Mouse (Mus musculus): ENCODE measurements around the gene Rhbdl1. TPM values are rescaled to one million over a fixed set of nuclear protein-coding genes. Genes with fewer than 3 reads are reported as not detected.

The Rhbdl1 gene
- total RNA-seq, 1 experiment: 1.1 TPM

DNA sequence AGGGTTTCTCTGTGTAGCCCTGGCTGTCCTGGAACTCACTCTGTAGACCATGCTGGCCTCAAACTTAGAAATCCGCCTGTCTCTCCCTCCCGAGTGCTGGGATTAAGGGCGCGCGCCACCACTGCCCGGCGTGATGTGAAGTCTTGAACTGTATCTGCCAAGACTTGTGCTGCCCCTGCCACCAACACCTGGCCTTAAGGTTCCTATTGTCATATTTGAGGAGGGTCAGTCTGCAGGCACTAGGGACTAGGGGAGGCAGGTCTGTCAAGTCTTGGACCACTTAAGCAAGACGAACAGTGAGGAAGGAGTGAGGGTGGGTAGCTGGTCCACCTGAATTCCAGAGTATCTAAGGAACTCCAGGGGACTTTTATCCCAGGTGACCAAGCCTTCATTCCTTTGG lies 32.4 kb upstream of the Rhbdl1 start:
- Histone ChIP-seq H3K36me3 (ENCODE audit: control insufficient read depth, insufficient read depth, low read length, poor library complexity, severe bottlenecking) (no peaks in the 10 kb centered on the region), H3K4me1 (ENCODE audit: control insufficient read depth in 2 of 2, insufficient read depth in 2 of 2, low read length in 2 of 2, poor library complexity in 1 of 2) (peaks cover 4 to 16% of the 10 kb centered on the region in 2 experiments; a peak in 2 of 4 replicates), H3K9me3 (ENCODE audit: control insufficient read depth, insufficient read depth, low read depth, low read length) (no peaks in the 10 kb centered on the region), H3K27ac (ENCODE audit: insufficient read depth, low read depth, low read length, poor library complexity, severe bottlenecking) (no peak overlapping the region), H3K9ac (ENCODE audit: insufficient read depth, low read depth, low read length, poor library complexity, severe bottlenecking) (no peak overlapping the region), H3K4me3 (ENCODE audit: insufficient read depth in 1 of 2, low read depth in 1 of 2, low read length in 2 of 2, poor library complexity in 1 of 2, severe bottlenecking in 1 of 2) (no peak overlapping the region)
- in situ Hi-C loops (cut with MboI; ENCODE audit: low sequenced_read_pairs in 2 of 2, unreplicated experiment in 2 of 2): no loop called here
- TF ChIP-seq ZC3H11A (IDR thresholded peaks at IDR 0.05; ENCODE audit: borderline replicate concordance, low read depth, low read length) (no peak), ZNF384 (IDR thresholded peaks at IDR 0.05; ENCODE audit: low read depth, low read length) (no peak), MAFK (IDR thresholded peaks at IDR 0.05; ENCODE audit: insufficient read depth, low read depth, low read length) (no peak), HCFC1 (IDR thresholded peaks at IDR 0.05; ENCODE audit: borderline replicate concordance, insufficient read depth, low read length) (no peak), CHD2 (IDR thresholded peaks at IDR 0.05; ENCODE audit: low read depth, low read length) (no peak)
- no peak for DNase-seq (ENCODE audit: low read depth, low spot score)

DNA sequence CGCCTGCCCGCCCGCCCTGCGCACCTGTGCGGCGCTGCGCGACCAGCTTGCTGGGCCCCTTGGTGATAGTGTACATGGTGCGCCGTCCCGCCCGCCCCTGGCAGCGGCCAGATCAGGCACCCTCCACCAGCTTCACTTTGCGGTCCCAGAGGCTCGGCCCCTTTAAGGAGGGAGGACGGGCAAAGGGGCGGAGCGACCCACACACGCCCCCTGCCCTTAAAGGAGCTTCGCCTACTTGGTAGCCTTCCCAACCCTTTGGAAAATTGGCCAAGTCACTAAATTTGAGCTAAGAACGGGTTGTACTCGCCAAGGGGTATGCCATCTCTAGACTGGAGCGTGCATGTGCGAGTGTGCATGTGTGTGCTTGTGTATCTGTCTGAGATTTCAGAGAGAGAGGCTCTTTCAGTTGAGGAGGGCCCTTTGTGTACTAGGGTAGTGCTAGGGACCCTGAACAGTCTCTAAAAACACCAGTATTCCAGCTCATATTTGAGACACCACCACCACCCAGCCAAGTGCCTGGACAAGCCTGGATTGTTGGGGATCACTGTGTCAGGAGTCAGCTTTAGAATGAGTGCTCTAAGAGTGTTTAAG lies 31.6 kb upstream of the Rhbdl1 start, which contains the start of gene Mcrip2:
TSS of gene Mcrip2 (minus strand) at position 164 of the 591 bp plus-strand sequence.
- DNase-seq (ENCODE audit: low read depth, low spot score): peak; percentile 75
- in situ Hi-C loops (cut with MboI; ENCODE audit: low sequenced_read_pairs in 2 of 2, unreplicated experiment in 2 of 2): no loop called here
- TF ChIP-seq MAFK (IDR thresholded peaks at IDR 0.05; ENCODE audit: insufficient read depth, low read depth, low read length) (no peak), ZNF384 (IDR thresholded peaks at IDR 0.05; ENCODE audit: low read depth, low read length) (no peak), ZC3H11A (IDR thresholded peaks at IDR 0.05; ENCODE audit: borderline replicate concordance, low read depth, low read length) (no peak), CHD2 (IDR thresholded peaks at IDR 0.05; ENCODE audit: low read depth, low read length) (no peak), HCFC1 (IDR thresholded peaks at IDR 0.05; ENCODE audit: borderline replicate concordance, insufficient read depth, low read length) (no peak)
- H3K27ac ChIP-seq (ENCODE audit: insufficient read depth, low read depth, low read length, poor library complexity, severe bottlenecking): no peak within 1 kb of the TSS
- H3K4me3 ChIP-seq (ENCODE audit: insufficient read depth in 1 of 2, low read depth in 1 of 2, low read length in 2 of 2, poor library complexity in 1 of 2, severe bottlenecking in 1 of 2): peak within 1 kb of the TSS; percentile 85 to 93
- no peaks in the 10 kb centered on the region for H3K36me3 ChIP-seq (ENCODE audit: control insufficient read depth, insufficient read depth, low read length, poor library complexity, severe bottlenecking)
- peaks cover 4 to 10% of the 10 kb centered on the region in 2 experiments; a peak in 2 of 4 replicates for H3K4me1 ChIP-seq (ENCODE audit: control insufficient read depth in 2 of 2, insufficient read depth in 2 of 2, low read length in 2 of 2, poor library complexity in 1 of 2)
- peak within 1 kb of the TSS; percentile 72 for H3K9ac ChIP-seq (ENCODE audit: insufficient read depth, low read depth, low read length, poor library complexity, severe bottlenecking)
- H3K9me3 ChIP-seq (ENCODE audit: control insufficient read depth, insufficient read depth, low read depth, low read length): no peaks in the 10 kb centered on the region

DNA sequence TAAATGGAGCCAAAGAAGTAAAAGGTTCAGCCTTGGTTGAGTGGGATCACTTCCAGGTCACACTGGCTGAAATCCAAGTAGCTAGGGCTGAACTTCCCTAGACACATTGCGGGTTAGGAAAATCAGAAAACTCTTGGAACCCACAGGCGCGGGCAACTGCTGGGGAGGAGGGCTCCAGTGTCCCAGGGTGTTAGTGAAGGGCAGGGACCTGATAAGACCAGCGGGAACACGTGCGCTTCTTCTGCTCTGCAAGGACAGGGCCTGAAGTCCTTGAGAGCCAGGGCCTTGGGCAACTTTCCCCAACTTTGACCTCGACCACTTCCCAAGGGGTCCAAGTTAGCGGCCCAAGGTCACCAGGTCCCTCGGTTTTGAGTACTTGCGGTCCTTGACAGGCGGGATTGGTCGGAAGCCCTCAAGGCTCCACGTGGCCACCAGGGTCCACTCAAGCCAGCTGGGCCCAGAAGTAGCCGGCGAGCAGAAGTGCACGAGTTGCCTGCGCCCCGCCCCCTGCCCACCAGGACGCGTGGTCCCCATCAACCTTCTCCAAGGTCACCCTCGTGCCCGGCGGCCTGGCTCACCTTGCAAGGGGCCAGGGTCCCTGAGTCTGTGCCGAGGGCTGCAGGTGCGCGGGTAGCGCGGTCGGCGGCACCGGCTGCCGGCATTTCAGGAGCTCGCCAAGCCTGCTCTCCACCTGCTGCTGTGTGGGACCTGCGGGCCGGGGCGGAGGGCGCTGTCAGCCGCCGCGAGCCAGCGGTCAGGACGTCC lies 30.9 kb upstream of the Rhbdl1 start:
- H3K9ac ChIP-seq (ENCODE audit: insufficient read depth, low read depth, low read length, poor library complexity, severe bottlenecking): peak overlapping the region; percentile 72
- H3K27ac ChIP-seq (ENCODE audit: insufficient read depth, low read depth, low read length, poor library complexity, severe bottlenecking): no peak overlapping the region
- DNase-seq (ENCODE audit: low read depth, low spot score): no peak
- H3K9me3 ChIP-seq (ENCODE audit: control insufficient read depth, insufficient read depth, low read depth, low read length): no peaks in the 10 kb centered on the region
- peaks cover 4 to 10% of the 10 kb centered on the region in 2 experiments; a peak in 2 of 4 replicates for H3K4me1 ChIP-seq (ENCODE audit: control insufficient read depth in 2 of 2, insufficient read depth in 2 of 2, low read length in 2 of 2, poor library complexity in 1 of 2)
- no peak for TF ChIP-seq ZC3H11A (IDR thresholded peaks at IDR 0.05; ENCODE audit: borderline replicate concordance, low read depth, low read length)
- no peak for TF ChIP-seq ZNF384 (IDR thresholded peaks at IDR 0.05; ENCODE audit: low read depth, low read length)
- TF ChIP-seq MAFK (IDR thresholded peaks at IDR 0.05; ENCODE audit: insufficient read depth, low read depth, low read length): no peak
- TF ChIP-seq HCFC1 (IDR thresholded peaks at IDR 0.05; ENCODE audit: borderline replicate concordance, insufficient read depth, low read length): no peak
- no peak for TF ChIP-seq CHD2 (IDR thresholded peaks at IDR 0.05; ENCODE audit: low read depth, low read length)
- in situ Hi-C loops (cut with MboI; ENCODE audit: low sequenced_read_pairs in 2 of 2, unreplicated experiment in 2 of 2): no loop called here
- peak overlapping the region; percentile 85 to 93 for H3K4me3 ChIP-seq (ENCODE audit: insufficient read depth in 1 of 2, low read depth in 1 of 2, low read length in 2 of 2, poor library complexity in 1 of 2, severe bottlenecking in 1 of 2)
- H3K36me3 ChIP-seq (ENCODE audit: control insufficient read depth, insufficient read depth, low read length, poor library complexity, severe bottlenecking): no peaks in the 10 kb centered on the region

DNA sequence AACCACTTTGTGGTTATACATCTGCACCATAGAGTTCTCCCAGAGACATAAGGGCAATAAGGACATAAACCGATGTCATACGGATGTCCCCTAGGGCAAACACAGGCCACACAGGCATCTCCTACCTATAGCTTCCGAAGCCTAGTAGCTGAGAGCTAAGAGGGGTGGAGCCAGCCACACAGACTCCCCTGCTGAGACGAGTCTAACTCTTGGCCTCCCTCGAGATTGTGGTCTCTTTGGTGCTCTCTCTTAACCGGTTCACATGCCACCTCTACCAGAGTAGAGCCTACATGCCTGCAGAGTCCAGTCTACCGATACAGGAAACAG lies 30.4 kb upstream of the Rhbdl1 start:
- in situ Hi-C loops (cut with MboI; ENCODE audit: low sequenced_read_pairs in 2 of 2, unreplicated experiment in 2 of 2): no loop called here
- Histone ChIP-seq H3K36me3 (ENCODE audit: control insufficient read depth, insufficient read depth, low read length, poor library complexity, severe bottlenecking) (no peaks in the 10 kb centered on the region), H3K4me1 (ENCODE audit: control insufficient read depth in 2 of 2, insufficient read depth in 2 of 2, low read length in 2 of 2, poor library complexity in 1 of 2) (peaks cover 4 to 10% of the 10 kb centered on the region in 2 experiments; a peak in 2 of 4 replicates), H3K4me3 (ENCODE audit: insufficient read depth in 1 of 2, low read depth in 1 of 2, low read length in 2 of 2, poor library complexity in 1 of 2, severe bottlenecking in 1 of 2) (peak overlapping the region; percentile 85 to 93), H3K27ac (ENCODE audit: insufficient read depth, low read depth, low read length, poor library complexity, severe bottlenecking) (no peak overlapping the region), H3K9ac (ENCODE audit: insufficient read depth, low read depth, low read length, poor library complexity, severe bottlenecking) (peak overlapping the region; percentile 72), H3K9me3 (ENCODE audit: control insufficient read depth, insufficient read depth, low read depth, low read length) (no peaks in the 10 kb centered on the region)
- no peak for DNase-seq (ENCODE audit: low read depth, low spot score)
- TF ChIP-seq HCFC1 (IDR thresholded peaks at IDR 0.05; ENCODE audit: borderline replicate concordance, insufficient read depth, low read length): no peak
- no peak for TF ChIP-seq ZC3H11A (IDR thresholded peaks at IDR 0.05; ENCODE audit: borderline replicate concordance, low read depth, low read length)
- TF ChIP-seq CHD2 (IDR thresholded peaks at IDR 0.05; ENCODE audit: low read depth, low read length): no peak
- TF ChIP-seq ZNF384 (IDR thresholded peaks at IDR 0.05; ENCODE audit: low read depth, low read length): no peak
- TF ChIP-seq MAFK (IDR thresholded peaks at IDR 0.05; ENCODE audit: insufficient read depth, low read depth, low read length): no peak

Data from ES-E14 (cell line).